Mouse (Mus musculus): ENCODE measurements around the gene Coq8a. TPM values are rescaled to one million over a fixed set of nuclear protein-coding genes. Genes with fewer than 3 reads are reported as not detected.

Gene Coq8a
- total RNA-seq, 2 experiments from 2014 or later = not detected

GRCm38 (mm10) chr1:180208370-180208769 lies 9.0 kb upstream of the Coq8a start:
- ATAC-seq (replicated peaks; ENCODE audit: low FRiP score, poor library complexity, severe bottlenecking) = no peak

GRCm38 (mm10) chr1:180200722-180201121 lies 1.3 kb upstream of the Coq8a start:
- no peak for ATAC-seq (replicated peaks; ENCODE audit: low FRiP score, poor library complexity, severe bottlenecking)

- ATAC-seq (replicated peaks; ENCODE audit: low FRiP score, poor library complexity, severe bottlenecking) = no peak
Measured at GRCm38 (mm10) chr1:180199715-180200050, 281 bp upstream of the Coq8a start.

DNA sequence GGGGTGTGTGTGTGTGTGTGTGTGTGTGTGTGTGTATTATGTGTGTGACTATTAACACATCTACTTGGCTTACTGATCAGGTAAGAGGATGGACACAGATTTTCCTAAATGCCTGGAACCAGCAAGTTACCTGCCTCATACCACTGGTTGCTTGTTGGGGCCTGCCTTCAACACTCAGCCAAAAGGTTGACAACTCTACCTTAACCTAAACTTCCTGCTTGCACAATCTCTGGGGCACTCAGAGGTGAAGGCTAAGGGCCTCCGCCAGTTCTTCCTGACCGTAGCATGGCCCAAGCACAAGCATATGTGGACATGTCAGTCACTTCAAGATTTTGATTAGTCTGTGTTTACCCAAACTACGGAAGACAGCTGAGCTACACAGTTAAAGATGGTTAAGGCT lies 1.4 kb downstream of the Coq8a start:
- ATAC-seq (replicated peaks; ENCODE audit: low FRiP score, poor library complexity, severe bottlenecking) = no peak

- no peak for ATAC-seq (replicated peaks; ENCODE audit: low FRiP score, poor library complexity, severe bottlenecking)
Measured at GRCm38 (mm10) chr1:180196508-180196907, 2.9 kb downstream of the Coq8a start.

DNA sequence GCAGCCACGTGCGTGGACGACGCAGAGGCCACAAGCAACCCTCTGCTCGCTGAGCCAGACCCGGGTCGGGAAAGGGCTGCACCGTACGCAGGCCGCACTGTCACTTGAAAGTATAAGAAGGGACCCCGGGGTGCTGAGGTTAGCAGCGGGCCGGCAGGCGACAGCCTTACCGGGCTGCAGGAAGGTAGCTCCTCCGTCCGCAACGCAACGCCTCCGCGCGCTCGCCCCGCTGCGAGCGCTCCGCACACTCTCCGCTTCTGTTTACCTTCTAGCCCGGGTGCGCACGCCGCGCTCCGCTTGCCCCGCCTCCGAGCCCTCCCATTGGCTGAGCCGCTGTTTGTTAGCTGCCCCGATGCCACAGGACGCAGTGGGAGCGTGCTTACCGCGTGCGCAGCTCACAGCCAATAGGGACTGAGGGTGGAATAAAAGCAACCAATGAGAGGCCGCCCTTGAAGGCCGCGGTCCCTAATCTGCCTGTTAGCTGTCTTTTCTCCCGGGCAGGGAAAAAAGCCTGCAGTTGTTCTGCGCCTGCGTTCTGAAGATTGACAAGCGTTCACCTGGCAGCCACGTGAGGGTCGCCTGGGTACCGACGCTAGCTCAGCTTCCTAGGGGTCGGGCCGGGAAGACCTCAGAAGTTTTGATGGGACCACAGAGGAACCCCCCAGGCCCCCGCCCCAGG lies 3.6 kb downstream of the Coq8a start:
- peak; percentile 99 for ATAC-seq (replicated peaks; ENCODE audit: low FRiP score, poor library complexity, severe bottlenecking)

GRCm38 (mm10) chr1:180194781-180195471 lies 4.5 kb downstream of the Coq8a start:
- ATAC-seq (replicated peaks; ENCODE audit: low FRiP score, poor library complexity, severe bottlenecking) = no peak

DNA sequence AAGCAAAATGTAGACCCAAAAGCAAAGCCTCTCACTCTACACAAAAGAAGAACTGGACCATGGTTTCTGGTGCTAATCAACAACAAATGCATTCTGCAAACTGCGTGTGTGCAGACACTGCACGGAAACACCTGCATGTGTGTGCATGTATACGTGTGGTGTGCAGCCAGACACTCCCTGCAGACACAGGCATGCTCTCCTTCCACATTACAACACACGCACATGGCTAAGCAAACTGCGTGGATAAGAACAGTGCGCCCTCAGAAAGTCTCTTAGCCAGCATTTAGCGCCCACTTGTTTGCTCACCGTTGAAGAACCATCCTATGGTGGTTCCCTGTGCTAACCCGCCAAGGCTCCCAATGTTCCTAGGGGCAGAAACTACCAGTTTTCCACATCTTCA lies 5.4 kb downstream of the Coq8a start:
- no peak for ATAC-seq (replicated peaks; ENCODE audit: low FRiP score, poor library complexity, severe bottlenecking)

DNA sequence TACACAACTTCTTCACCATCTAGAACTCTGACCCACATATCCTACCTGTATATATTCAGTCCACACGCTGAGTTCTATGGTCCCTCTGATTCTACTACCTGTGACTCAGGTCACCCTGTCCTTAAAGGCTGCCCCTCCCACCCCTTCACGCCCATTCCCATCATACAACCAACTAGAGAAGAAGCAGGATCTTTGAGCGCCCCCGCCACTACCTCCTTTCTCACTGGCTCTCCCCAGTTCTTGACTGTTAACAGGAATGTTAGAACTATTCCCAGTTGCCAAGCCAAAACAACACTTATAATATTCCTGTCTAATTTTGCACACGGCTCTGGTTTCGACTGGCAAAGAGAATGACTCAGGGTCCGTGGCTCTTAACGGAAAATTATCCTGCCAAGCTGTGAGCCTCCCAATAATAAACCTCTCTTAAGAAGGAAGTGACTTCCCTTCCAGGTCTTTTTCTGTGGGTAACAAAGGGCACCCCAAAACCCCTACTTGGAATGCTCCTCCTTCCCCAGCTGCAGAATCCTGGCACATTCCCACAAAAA lies 5.9 kb downstream of the Coq8a start:
- no peak for ATAC-seq (replicated peaks; ENCODE audit: low FRiP score, poor library complexity, severe bottlenecking)

DNA sequence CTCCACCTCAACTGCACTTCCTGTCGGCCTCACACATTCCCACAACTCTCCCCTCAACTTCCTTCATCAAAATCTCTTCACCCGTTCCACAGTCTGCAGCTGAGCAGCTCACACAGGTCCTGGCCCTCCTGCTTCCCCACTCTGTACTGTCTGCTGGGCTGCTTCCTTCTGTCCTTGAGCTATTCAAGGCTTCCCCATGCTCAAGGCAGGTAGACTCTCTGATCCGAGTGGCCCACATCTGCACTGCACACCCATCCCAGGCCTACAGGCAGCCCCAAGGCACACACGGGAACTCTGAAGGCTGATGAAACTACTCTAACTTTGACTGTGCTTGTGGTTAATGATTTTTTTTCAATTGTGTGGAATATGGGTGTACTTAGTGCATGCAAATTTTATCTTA lies 6.5 kb downstream of the Coq8a start:
- ATAC-seq (replicated peaks; ENCODE audit: low FRiP score, poor library complexity, severe bottlenecking) = no peak

DNA sequence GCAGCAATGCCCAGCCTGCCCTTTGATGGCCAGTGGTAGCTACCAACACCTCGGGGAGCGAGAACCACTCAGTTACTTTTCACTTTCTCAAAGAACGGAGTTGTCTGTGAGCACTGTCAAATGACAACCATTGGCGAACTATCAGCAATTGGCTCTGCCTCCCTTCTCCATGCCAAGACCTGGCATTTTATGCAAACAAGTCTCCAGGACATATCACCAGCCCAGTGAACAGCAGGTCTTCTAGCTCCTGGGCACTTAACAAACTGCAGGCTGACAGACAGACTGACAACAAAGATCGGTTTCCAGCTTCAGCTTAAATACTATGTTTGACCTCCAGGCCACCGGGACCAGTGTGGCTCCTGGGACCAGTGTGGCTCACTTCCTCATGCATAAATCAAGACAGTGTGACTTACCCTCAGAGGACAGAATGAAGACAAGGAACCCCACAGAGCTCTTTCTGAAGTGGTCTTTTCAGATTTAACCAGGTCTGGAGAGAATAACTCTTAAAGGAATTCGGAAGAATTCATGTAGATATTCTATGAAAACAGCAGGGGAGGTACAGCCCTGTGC lies 7.7 kb downstream of the Coq8a start:
- no peak for ATAC-seq (replicated peaks; ENCODE audit: low FRiP score, poor library complexity, severe bottlenecking)

DNA sequence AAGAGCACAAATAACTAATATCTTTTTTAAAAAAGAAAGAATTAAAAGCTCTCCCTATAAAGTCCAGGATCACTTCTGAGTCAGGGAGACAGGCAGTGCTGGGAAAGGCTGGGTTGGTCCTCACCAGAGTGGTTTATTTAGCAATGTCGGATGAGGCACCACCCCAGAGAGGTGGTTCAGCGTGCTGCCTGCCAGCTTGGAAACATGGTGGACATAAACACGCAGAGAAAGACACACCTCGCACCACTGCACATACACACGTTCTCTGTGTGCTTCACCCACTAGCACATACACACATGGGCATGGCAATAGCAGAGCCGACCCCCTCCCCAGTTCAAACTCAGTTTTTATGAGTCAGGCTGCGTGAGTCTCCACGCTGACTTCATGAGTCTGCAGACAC lies 8.3 kb downstream of the Coq8a start:
- ATAC-seq (replicated peaks; ENCODE audit: low FRiP score, poor library complexity, severe bottlenecking) = no peak

DNA sequence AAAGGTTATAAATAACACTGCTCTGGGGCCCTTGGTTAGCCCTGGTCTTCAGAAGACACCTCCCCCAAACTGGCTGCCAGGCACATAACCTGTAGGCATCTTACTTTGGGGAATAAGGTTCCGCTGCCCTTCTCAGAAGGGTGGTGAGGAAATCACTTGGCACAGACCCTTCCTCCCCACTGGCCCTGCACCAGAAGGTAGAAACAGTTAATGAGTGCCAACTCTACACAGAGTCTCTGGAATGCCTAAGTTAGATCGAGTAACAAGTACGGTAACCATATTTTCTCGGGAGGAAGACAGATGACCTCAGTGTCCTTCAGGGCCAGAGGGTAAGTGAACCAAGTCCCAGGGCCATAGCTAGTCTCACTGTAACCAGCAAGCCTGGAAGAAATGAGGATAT lies 10.5 kb downstream of the Coq8a start:
- no peak for ATAC-seq (replicated peaks; ENCODE audit: low FRiP score, poor library complexity, severe bottlenecking)

DNA sequence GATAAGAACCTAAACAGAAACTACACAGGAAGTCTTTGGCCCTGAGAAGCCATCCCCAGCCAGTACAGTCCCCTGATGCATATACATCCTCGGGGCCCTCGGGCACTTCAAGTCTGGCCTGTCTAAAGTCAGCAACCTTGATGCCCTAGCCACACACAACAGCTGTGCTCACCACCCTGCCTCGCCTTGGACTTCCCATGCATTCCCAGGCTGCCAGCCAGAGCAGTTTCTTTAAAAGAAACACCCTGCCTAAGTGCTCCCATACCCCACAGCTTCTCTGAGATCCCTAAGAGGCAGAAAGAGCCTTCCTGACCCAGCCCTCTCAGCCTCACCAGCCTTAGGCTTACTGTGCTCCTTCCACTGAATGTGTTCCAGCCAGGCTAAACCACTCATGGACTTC lies 13.0 kb downstream of the Coq8a start:
- no peak for ATAC-seq (replicated peaks; ENCODE audit: low FRiP score, poor library complexity, severe bottlenecking)

GRCm38 (mm10) chr1:180185877-180186276 lies 13.5 kb downstream of the Coq8a start:
- ATAC-seq (replicated peaks; ENCODE audit: low FRiP score, poor library complexity, severe bottlenecking) = no peak

- ATAC-seq (replicated peaks; ENCODE audit: low FRiP score, poor library complexity, severe bottlenecking) = no peak
Measured at GRCm38 (mm10) chr1:180184768-180185167, 14.6 kb downstream of the Coq8a start.

DNA sequence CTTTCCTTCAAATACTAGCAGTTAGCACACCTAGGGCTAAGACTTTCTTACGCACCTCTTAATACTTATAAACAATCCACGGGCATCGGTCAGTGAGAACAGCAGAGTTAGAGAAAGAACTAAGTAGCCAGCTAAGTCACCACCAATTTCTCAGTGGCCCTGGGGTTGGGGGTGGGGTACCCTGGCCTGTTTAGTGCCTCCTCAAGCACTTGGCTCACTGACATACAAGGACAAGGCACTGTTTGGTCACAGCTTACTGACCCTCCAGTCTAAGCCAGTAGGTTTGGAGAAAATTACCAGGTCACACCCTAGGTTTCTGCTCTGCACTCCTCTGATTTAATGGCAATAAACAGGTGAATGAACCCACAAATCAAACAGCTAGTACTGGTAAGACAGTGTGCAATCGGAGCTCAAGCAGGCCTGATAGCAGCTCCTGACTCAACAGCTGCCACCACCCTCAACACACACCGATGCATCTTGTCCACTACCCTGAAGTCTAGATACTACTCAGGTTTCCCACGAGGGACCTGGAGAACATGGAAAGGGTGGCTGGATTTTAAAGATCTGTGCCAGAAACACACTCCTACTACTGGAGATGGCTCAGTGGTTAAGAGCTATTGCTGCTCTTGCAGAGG lies 15.8 kb downstream of the Coq8a start:
- no peak for ATAC-seq (replicated peaks; ENCODE audit: low FRiP score, poor library complexity, severe bottlenecking)

DNA sequence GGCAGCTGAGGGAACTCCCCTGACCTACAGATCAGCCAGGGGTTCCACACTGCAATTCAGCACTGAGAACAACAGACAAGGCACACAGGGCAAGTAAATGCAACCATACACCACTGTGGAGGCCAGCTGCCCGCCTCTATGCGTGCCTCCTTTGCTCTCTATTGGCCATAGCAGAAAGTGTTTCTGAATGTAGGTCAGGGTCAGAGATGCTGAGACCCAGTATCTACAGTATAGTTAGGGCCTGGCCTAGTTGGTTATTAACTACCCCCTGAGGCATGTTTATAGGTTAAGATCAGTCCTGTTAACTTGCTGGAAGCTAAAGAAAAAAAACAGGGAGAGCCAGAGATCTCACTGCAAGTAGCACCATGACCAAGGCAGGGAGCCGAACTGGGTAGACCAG lies 16.7 kb downstream of the Coq8a start:
- ATAC-seq (replicated peaks; ENCODE audit: low FRiP score, poor library complexity, severe bottlenecking) = no peak

- ATAC-seq (replicated peaks; ENCODE audit: low FRiP score, poor library complexity, severe bottlenecking) = no peak
Measured at GRCm38 (mm10) chr1:180181966-180182319, 17.5 kb downstream of the Coq8a start.

GRCm38 (mm10) chr1:180181304-180181965 lies 18.0 kb downstream of the Coq8a start:
- no peak for ATAC-seq (replicated peaks; ENCODE audit: low FRiP score, poor library complexity, severe bottlenecking)
